Mouse (Mus musculus) Patski (cell line): ENCODE data around the gene Gm20388. TPM values are rescaled to one million over a fixed set of nuclear protein-coding genes. Genes with fewer than 3 reads are reported as not detected.

Experiments
- ATAC-seq: fragments of 100-300 bp; one replicate; pipeline ENCODE4 v1.8.0; 2021
- CTCF ChIA-PET: fragments of 350-600 bp; sonication (Branson Sonifier 250); formaldehyde crosslinking; loops from one replicate; lab custom pipeline; 2022; ENCODE audit warnings: inconsistent platforms; lab: Charles Lee
- POLR2A ChIA-PET: fragments of 350-600 bp; sonication (Branson Sonifier 250); formaldehyde crosslinking; loops from one replicate; lab custom pipeline; 2022; ENCODE audit warnings: antibody characterized with exemption, inconsistent platforms; lab: Charles Lee
- DNase-seq: peaks from one replicate; pipeline ENCODE4 v3.0.0-alpha.2; 2011; ENCODE audit warnings: low read depth, low spot score
- H3K27me3 ChIP-seq: fragments of 371-371 bp; one replicate; pipeline ENCODE4 v1.5.1; 2021
- CTCF ChIP-seq: fragments of 100-300 bp; IDR thresholded peaks from one replicate; pipeline ENCODE4 v1.5.1; 2021
- in situ Hi-C: fragments of 300-500 bp; cut with MboI; formaldehyde crosslinking; loops from 3 replicates; pipeline ENCODE4 v1.11.1; 2018; ENCODE audit warnings: low pct_unique_long_range_greater_than_20kb, mixed read lengths
- polyA plus RNA-seq: library from polyadenylated mRNA; unstranded; gene quantifications from one replicate; pipeline ENCODE4 v1.2.3, GENCODE M21; 2021

Gm20388 gene
- polyA plus RNA-seq, 1 experiment from 2014 or later = 86.7 TPM

GRCm38 (mm10) chr8:124141681-124142391 lies 4231.2 kb downstream of the Gm20388 start:
- ChIA-PET POLR2A (no interaction called here), CTCF (interaction anchor here (0.8 to 1.3 kb wide), 2 partner anchors 8 to 55 kb away, joined by 3 read pairs; no protein-coding TSS in a partner anchor)
- no peak for DNase-seq
- TF ChIP-seq CTCF = no peak
- in situ Hi-C loops = no loop called here
- no peaks in the 10 kb centered on the region for H3K27me3 ChIP-seq
- no peak for ATAC-seq

DNA sequence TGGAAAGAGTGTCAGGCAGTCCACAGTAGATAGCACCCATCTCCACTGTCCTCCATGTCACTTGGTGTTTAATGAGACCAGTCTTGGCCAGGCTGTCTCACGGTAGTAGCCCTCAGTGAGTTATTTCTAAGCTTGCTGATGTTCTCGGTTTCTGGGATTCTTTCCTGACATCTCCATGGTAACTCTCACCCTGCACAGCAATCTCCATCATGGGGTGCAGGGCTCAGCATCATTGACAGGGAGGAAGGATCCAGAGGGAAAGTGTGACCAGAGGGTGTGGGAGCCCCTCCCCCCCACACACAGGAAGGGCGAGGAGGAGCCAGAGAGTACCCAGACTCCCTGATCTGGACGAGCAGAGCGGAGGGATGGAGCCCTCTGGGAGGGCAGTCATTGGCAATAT lies 4232.4 kb downstream of the Gm20388 start:
- no peak for TF ChIP-seq CTCF
- DNase-seq = no peak
- ChIA-PET POLR2A (no interaction called here), CTCF (no interaction called here)
- no peaks in the 10 kb centered on the region for H3K27me3 ChIP-seq
- in situ Hi-C loops = no loop called here
- ATAC-seq = no peak

DNA sequence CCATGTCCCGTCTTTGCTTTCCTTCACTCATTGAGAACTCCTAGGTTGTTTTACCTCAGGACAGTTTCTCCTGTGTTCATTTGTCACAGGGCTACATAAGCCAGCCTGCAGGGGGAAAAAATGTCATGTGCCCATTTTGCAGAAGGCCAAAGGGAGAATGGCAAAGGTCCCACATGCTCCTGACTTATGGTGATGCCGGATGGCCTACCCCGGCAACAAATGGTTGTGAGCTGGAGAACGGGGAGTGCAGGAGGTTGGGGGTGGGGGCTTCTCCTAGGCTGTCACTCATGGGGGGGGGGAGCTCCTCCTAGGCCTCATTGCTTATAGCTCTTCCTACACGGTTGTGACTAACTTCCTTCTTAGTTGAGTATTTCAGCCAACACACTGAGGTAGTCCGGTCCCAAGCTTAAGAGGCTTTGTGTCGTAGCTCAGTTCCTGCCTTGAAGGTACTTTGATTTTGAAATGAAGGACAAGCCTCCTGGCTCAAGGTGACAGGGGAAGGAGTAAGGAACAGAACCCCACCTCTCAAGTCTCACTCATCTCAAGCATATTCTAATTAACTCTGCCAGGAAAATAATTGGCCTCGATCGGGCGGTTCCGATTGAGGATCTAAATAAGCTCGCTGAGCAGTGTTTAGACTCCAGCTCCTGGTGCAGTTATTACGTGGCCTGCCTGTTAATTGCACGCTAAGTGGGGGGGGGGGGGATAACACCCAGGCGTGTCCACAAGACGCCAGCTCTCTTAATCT lies 4233.4 kb downstream of the Gm20388 start:
- ATAC-seq = no peak
- ChIA-PET POLR2A (interaction anchor here (0.6 kb wide), 1 partner anchor 24 kb away, joined by 4 read pairs; no protein-coding TSS in a partner anchor), CTCF (no interaction called here)
- DNase-seq = no peak
- no peaks in the 10 kb centered on the region for H3K27me3 ChIP-seq
- in situ Hi-C loops = no loop called here
- no peak for TF ChIP-seq CTCF

DNA sequence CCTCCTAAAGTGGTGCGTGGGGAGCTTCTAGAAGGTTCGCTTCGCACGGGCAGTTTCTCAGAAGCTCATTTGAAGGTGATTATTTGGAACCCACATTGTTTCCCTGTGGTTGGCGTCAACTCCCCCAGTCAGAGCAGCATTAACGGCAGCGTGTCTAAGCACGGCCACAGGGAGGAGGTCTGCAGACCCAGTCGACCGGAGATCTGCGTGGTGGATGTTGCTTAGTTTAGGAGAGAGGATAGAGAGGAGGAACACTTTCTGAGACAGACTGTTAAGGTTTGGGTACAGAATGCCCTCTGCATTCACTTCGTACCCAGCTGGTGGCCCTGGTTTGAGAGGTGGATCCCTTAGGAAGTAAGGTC lies 4234.0 kb downstream of the Gm20388 start:
- DNase-seq (no peak), ATAC-seq (no peak)
- POLR2A ChIA-PET = no interaction called here
- in situ Hi-C loops = no loop called here
- TF ChIP-seq CTCF = no peak
- CTCF ChIA-PET = no interaction called here
- no peaks in the 10 kb centered on the region for H3K27me3 ChIP-seq

- ATAC-seq (no peak), DNase-seq (no peak)
- CTCF ChIA-PET = no interaction called here
- no peak for TF ChIP-seq CTCF
- H3K27me3 ChIP-seq = no peaks in the 10 kb centered on the region
- in situ Hi-C loops = no loop called here
- POLR2A ChIA-PET = no interaction called here
Measured at GRCm38 (mm10) chr8:124146286-124146685, 4235.6 kb downstream of the Gm20388 start.

- in situ Hi-C loops = no loop called here
- no peaks in the 10 kb centered on the region for H3K27me3 ChIP-seq
- DNase-seq = no peak
- CTCF ChIA-PET = interaction anchor here (0.8 to 1.4 kb wide), 2 partner anchors 9 to 12 kb away, joined by 3 to 5 read pairs; no protein-coding TSS in a partner anchor
- TF ChIP-seq CTCF = no peak
- POLR2A ChIA-PET = interaction anchor here (0.7 kb wide), 1 partner anchor 1867 kb away, joined by 3 read pairs; no protein-coding TSS in a partner anchor
- ATAC-seq = peak; percentile 54
Measured at GRCm38 (mm10) chr8:124150009-124150408, 4239.4 kb downstream of the Gm20388 start.

DNA sequence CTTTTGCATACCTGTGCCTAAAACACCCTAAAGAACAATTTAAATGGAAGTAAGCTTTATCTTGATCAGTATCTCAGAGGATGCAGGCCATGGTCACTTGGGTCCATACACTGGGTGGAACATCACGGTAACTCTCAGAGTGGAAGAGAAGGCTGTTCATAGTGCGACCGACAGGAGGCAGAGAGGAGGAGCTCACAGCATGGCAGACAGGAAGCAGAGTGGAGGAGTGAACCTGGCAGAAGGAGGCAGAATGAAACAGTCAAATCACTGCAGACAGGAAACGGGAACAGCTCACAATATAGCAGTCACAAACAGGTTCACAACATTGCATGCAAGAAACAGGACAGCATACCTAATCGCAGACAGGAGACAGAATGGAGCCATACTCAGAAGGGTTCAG lies 4239.9 kb downstream of the Gm20388 start:
- in situ Hi-C loops = no loop called here
- DNase-seq (no peak), ATAC-seq (no peak)
- H3K27me3 ChIP-seq = no peaks in the 10 kb centered on the region
- ChIA-PET CTCF (interaction anchor here (0.8 to 1.4 kb wide), 2 partner anchors 9 to 12 kb away, joined by 3 to 5 read pairs; no protein-coding TSS in a partner anchor), POLR2A (no interaction called here)
- no peak for TF ChIP-seq CTCF

GRCm38 (mm10) chr8:124151881-124152280 lies 4241.2 kb downstream of the Gm20388 start:
- POLR2A ChIA-PET = no interaction called here
- no peak for ATAC-seq

DNA sequence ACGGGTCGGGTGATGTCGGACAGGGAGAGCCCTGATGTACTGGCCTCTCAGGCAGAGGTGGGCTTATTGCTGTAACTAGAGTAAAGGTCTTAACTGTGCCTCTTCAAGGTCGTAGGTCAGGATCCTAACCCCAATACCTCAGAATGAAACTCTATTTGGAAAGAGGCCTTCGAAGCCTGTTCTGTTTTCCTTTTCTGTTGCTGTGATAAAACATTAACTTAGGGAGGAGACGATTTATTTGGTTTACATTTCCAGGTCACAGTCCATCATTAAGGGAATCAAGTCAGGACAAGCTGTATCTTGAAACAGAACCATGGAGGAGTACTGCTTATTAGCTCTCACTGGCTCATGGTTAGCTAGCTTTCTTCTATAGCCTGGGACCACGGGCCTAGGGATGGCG lies 4242.1 kb downstream of the Gm20388 start:
- ATAC-seq = no peak
- ChIA-PET CTCF (interaction anchor here (0.7 to 2.1 kb wide), 2 partner anchors 10 to 33 kb away, joined by 3 to 4 read pairs; no protein-coding TSS in a partner anchor), POLR2A (no interaction called here)
- no peaks in the 10 kb centered on the region for H3K27me3 ChIP-seq
- in situ Hi-C loops = no loop called here
- DNase-seq = no peak
- no peak for TF ChIP-seq CTCF

More at GRCm38 (mm10) chr8:124151881-124152280, 4241.2 kb downstream of the Gm20388 start:
- in situ Hi-C loops = no loop called here
- TF ChIP-seq CTCF = no peak
- no peaks in the 10 kb centered on the region for H3K27me3 ChIP-seq
- no peak for DNase-seq
- CTCF ChIA-PET = interaction anchor here (2.1 kb wide), 1 partner anchor 34 kb away, joined by 4 read pairs; no protein-coding TSS in a partner anchor

DNA sequence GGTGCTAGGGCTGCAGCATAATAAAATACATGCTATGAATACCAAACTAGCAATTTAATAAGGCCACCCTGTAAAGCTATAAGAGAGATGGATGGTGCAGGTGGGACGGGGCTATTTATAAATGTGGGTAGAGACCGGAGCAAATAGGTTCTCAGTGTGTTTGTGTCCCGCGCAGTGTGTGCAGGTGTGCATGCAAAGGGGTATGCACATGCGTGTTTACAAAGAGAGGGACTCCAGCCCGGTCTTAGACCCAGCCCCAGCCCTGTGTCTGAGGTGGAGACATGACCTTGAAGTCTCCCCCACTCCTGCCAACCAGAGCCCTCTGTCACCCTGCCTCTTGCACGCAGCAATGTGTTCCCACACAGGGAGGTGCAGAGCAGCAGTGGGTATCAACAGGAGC lies 4245.7 kb downstream of the Gm20388 start:
- ATAC-seq (no peak), DNase-seq (no peak)
- TF ChIP-seq CTCF = no peak
- POLR2A ChIA-PET = no interaction called here
- CTCF ChIA-PET = no interaction called here
- H3K27me3 ChIP-seq = no peaks in the 10 kb centered on the region
- in situ Hi-C loops = no loop called here

- in situ Hi-C loops = no loop called here
- TF ChIP-seq CTCF = no peak
- CTCF ChIA-PET = no interaction called here
Measured at GRCm38 (mm10) chr8:124161683-124162082, 4251.0 kb downstream of the Gm20388 start.

More at GRCm38 (mm10) chr8:124161683-124162082, 4251.0 kb downstream of the Gm20388 start:
- POLR2A ChIA-PET = interaction anchor here (0.6 kb wide), 1 partner anchor 1830 kb away, joined by 3 read pairs; no protein-coding TSS in a partner anchor
- ATAC-seq (no peak), DNase-seq (no peak)
- no peaks in the 10 kb centered on the region for H3K27me3 ChIP-seq
